Comparison of ENCODE assay signal across 1 mouse cellular context in the genomic region with DNA sequence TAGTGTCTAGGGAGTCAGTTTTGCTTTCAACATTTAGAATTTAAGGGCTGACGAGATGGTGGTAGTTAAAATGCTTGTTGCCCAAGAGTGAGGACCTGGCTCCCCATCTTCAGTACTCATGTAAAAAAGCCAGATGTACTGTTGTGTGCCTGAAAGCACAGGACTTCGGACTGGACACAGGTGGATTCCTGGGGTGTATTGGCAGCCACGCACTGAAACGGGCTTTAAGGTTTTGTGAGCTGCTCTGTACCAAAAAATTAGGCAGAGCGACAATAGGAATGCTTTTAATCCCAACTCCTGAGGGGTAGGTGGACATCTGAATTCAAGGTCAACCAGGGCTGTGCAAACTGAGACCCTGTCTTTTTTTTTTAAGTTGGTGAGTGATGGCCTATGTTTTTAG.
TF ChIP-seq lines count a peak whose summit lies in the region.

No protein-coding gene starts in this region.

TF ChIP-seq in CH12.LX, 34 proteins besides CTCF, POLR2A, EP300 and RAD21:
- TF ChIP-seq SMC3 (IDR thresholded peaks at IDR 0.05; ENCODE audit: low read depth, low read length) (no peak), ZC3H11A (IDR thresholded peaks at IDR 0.05; ENCODE audit: low read depth, low read length) (no peak), POLR2AphosphoS2 (IDR thresholded peaks at IDR 0.05; ENCODE audit: low read depth, low read length) (no peak), MEF2A (IDR thresholded peaks at IDR 0.05; ENCODE audit: borderline replicate concordance, low read depth, low read length) (no peak), JUN (IDR thresholded peaks at IDR 0.05; ENCODE audit: insufficient read depth, low read depth, low read length) (no peak), TBP (conservative IDR thresholded peaks at IDR 0.05; ENCODE audit: low read depth, low read length) (no peak), CHD2 (IDR thresholded peaks at IDR 0.05; ENCODE audit: low read length) (no peak), KAT2A (IDR thresholded peaks at IDR 0.05; ENCODE audit: insufficient replicate concordance, low read length) (no peak), RCOR1 (conservative IDR thresholded peaks at IDR 0.05; ENCODE audit: low read depth, low read length) (no peak), CHD1 (IDR thresholded peaks at IDR 0.05; ENCODE audit: low read depth, low read length) (no peak), ETS1 (conservative IDR thresholded peaks at IDR 0.05; ENCODE audit: low read depth, low read length) (no peak), JUND (conservative IDR thresholded peaks at IDR 0.05; ENCODE audit: low read depth, low read length) (no peak), TCF12 (IDR thresholded peaks at IDR 0.05; ENCODE audit: low read depth, low read length) (no peak), MAZ (IDR thresholded peaks at IDR 0.05; ENCODE audit: low read depth, low read length) (no peak)
